Mouse (Mus musculus) kidney, postnatal 36 days (tissue): ENCODE data around the gene Fbxl8.
A peak's percentile ranks its signal among the peaks of the same experiment; 100 is the strongest.
"Not testable (repeated sequence)": the region's sequence is repeated elsewhere in the genome, so short reads cannot be mapped to it uniquely, and the experiment has no call there.

Experiments
- DNase-seq, 2 experiments: peaks; one replicate each; pipeline ENCODE4 v3.0.0; 2021 to 2022; ENCODE audit warnings: mixed read lengths in 2 of 2

The Fbxl8 gene

DNA sequence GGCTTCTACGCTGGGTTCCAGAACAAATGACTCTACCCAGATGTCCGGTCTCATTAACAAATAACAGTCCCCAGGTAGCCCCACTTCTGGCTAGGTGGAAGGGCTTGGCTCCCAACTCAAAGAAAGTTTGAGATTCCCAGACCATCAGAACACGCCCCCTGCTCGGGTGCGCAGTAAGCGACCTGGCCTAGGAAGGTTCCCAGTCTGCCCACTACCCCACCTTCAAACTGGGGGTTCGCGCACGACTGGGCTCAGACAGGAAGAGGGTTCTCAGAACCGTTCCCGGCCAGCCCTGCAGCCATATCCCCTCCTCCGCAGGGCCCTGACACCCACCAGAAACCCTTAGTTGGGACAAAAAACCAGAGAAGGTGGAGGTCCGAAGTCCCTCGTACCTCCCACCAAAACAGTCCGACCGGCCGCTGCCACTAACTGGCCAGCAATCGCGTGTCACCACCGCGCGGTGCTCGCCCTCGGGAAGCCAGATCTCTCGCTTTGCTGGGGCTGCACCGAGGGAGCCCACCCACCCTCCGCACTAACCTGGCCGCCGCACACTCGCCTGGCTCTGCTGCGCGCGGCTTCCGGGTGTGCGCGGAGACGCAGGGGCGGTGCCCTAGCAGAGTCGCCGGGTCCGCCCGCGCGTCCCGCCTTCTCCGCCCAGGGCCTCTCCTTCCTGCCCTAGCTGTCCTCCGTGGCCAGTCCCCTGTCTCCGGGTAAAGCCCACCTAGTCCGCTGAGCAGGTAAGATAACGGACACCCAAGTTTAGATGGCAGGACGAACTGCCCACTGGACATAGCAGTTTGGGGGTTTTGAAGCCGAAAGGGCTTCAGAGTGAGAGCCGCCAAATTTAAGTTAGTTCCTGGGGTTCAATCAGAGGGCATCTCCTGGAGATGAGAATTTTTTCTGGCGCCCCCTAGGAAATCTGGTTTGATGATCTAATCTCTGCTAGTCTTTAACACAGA is at the start of gene Fbxl8, which contains the start of gene Tradd:
Fbxl8 (plus strand) TSS at position 625 of the 959 bp plus-strand sequence.
Tradd (minus strand) TSS at position 586 of the 959 bp plus-strand sequence.
- DNase-seq, result peak; percentile 80 to 91

DNA sequence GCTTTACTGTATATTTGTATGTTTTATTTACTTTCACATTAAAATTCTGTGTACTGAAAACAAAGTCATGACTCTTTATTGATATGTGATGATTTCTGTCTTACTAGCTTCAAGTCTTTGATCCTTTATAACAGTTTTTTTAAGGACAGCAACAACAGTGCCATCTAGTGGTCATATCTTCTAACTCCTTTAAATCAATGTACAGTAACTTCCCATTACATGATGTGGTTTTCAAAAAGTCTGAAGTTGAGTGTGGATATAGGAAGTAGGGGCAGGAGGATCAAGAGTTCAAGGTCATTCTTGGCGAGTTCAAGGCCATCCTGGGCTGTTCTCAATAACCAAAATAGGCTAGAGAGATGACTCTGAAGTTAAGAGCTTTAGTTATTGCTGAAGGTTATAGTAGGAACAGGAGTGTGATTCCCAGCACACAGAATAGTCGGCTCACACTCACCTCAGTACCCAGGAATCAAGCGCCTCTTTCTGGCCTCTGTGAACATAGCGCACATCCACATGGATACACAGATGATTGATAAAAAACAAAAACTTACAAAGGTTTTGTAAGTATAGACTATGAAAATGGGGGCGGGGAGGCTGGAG is 46.4 kb upstream of the Fbxl8 start:
- peak; percentile 8 to 55 for DNase-seq

DNA sequence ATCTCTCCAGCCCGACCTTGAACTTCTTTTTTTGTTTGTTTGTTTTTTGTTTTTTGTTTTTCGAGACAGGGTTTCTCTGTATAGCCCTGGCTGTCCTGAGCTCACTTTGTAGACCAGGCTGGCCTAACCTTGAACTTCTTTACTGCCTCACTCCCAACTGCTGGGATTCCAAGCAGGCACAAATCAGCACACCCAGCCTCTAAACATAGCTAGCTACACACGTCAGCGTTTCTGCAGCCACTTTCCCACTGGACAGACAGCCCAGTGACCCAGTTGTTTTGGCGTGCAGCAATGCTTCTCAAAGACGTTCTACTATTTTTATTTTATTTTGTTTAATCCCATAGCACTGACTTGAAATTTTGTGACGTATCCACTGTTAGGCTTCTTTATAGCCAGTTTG is 40.6 kb upstream of the Fbxl8 start:
- no peak for DNase-seq

DNA sequence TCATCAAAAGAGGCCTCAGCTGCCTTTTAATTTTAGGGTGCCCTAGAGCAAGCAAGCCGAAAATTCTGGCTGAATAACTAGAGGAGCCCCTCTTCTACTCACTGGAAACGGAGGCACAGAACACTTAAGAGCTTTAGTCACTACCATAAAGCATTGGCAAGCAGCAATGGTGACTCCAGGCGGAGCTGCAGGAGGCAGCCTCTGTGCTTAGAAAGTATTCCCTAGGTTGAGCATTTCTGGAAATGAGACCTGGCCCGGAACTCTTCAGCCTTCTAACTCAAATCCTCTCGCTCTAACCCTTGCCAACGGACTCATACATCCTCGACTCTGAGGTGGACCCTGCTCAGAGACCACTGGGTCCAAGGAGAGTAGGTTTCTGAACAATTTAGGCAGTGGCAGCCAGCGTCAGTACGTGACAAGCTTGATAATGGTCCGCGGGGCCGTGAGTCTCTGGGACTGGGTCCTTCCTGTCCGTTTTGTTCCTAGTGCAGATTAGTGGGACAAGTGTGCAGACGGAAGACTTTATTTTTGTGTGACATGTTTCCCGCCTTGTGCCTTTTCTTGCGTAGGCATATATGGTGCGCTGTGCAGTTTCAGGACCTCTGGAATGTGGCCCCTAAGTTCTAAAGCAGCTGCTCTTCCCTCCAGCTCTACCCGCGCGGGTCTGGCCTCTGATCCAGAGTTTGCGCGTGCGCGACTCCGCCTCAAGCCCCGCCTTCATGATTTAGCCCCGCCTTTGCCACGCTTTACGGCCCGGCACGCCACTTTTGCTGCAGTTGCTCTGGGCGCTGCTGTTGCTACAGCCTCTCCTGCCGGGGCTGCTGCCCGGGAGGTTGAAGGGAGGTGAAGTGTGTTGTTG is 39.8 kb upstream of the Fbxl8 start, which contains the start of gene D230025D16Rik:
D230025D16Rik (plus strand) TSS at position 733 of the 859 bp plus-strand sequence.
- DNase-seq, result peak; percentile 95 to 98

DNA sequence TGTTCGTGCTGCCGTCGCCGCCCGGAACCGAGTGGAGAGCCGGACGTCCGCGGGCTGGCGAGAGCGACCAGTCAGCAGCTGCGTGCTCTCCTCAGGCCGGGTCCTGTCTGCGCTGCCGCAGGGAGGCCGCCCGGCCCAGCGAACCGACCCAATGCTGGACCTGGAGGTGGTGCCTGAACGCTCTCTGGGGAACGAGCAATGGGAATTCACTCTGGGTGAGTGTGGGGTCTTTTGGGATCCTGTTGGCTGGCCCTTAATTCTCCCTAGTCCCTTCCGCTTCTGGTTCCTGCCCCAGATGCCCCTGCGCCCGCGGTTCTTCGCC is 39.2 kb upstream of the Fbxl8 start:
- DNase-seq, result no peak

DNA sequence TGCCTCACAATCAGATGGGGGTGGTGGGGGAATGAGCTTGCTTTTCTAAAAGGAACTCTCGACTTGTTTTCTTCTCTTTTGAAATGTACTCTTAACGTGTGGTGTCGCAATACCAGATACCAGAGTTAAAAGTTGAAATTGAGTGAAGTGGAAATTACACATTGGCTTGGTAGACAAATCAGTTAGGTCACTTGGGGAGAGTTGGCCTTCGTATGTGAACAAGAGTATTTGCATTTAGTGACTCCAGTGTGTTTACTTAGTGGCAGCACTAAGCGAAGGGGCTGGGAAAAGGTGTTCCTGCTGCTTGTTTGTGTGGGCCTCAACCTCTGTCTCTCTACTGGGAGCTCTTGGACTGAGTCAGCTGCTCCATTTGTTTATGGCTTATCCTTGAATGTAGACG is 38.5 kb upstream of the Fbxl8 start:
- peak in 1 of 2 experiments; percentile 16 for DNase-seq

GRCm38 (mm10) chr8:105231503-105232320 is 32.7 kb upstream of the Fbxl8 start:
- no peak for DNase-seq

DNA sequence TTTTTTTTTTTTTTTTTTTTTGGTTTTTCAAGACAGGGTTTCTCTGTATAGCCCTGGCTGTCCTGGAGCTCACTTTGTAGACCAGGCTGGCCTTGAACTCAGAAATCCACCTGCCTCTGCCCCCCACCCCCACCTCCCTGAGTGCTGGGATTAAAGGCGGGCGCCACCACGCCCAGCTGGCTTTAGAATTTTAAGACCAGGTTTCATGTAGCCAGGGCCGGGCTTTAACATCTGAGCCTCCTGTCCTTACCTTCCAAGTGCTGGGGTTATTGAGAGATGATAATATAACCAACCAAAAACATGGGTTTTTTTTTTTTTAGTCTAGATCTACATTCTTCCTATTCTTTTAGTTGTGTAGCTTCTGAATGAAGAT is 32.1 kb upstream of the Fbxl8 start:
- DNase-seq, result not testable (repeated sequence)

DNA sequence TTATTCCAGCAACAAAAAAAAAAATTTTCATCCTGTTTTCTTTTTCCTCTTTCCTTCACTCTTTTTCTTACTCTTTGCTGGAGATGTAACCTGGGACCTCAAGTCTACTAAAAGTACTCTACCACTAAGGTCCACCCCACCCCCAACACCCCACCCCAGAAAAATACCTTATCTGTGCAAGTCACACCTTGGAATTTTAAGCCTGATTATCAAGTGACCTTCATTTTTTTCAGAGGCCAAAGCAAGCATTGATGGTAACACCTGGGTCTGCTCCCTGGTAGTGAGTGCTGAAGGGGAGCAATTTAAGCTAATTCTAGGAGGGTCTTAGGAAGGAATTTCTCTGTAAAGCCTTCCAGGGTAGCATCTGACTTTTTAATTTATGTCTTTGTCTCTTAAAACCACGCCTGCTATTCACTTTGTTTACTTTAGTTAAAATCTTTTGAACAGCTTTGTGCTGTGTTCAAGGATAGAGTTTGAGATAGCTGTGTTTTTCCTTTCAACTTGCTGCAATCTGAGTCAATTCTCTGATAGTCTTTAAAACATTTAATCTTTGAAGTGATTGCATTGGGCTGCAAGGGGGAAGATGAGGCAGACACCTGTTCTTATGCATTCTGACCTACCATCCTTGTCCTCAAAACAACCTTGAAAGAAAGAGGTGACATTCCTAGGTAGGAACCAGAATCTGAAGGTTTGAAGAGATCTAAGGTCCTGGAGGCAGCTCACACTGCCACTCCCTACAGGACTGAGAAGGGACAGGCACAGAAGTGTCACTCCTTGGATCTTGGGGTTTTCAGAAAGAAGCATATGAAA is 31.1 kb upstream of the Fbxl8 start:
- no peak for DNase-seq

DNA sequence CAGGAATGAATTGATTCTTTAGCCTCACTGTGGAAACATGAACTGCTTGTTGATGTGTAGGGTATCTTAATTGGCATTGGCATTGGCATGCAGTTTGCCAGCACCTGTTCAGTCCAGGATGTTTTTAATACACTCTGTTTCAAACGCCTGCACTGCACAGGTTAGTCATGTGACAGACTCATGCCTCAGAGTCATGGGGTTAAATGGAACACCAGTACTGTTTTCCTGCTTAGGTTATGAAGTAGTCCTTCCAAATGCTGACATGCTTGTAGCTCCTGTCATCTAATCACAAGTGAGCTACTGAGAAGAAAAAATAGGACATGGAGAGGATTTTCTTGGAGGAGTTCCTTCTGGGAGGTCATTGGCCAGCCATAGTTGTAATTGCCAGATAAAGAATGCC is 29.2 kb upstream of the Fbxl8 start:
- peak; percentile 34 to 49 for DNase-seq

GRCm38 (mm10) chr8:105237442-105238142 is 26.9 kb upstream of the Fbxl8 start:
- DNase-seq, result no peak

DNA sequence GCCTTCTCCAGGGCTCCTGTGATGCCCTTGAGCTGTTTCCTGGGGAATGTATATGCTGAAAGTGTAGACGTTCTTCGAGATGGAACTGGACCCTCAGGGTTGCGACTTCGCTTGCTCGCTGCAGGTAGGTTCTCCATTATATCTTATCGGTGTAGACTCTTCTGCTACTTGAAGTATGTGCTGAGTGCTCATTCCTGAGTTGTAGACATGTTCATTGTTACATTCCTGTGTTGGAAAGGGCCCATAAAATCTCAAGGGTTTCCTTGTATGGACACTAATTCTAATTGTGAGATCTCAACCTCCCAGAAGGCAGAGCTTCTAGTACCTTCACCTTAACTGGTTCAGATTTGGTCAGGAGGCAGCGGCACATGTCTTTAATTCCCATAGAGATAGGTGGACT is 23.4 kb upstream of the Fbxl8 start:
- DNase-seq, result no peak

- no peak for DNase-seq
Measured at GRCm38 (mm10) chr8:105251954-105252353, 12.5 kb upstream of the Fbxl8 start.

DNA sequence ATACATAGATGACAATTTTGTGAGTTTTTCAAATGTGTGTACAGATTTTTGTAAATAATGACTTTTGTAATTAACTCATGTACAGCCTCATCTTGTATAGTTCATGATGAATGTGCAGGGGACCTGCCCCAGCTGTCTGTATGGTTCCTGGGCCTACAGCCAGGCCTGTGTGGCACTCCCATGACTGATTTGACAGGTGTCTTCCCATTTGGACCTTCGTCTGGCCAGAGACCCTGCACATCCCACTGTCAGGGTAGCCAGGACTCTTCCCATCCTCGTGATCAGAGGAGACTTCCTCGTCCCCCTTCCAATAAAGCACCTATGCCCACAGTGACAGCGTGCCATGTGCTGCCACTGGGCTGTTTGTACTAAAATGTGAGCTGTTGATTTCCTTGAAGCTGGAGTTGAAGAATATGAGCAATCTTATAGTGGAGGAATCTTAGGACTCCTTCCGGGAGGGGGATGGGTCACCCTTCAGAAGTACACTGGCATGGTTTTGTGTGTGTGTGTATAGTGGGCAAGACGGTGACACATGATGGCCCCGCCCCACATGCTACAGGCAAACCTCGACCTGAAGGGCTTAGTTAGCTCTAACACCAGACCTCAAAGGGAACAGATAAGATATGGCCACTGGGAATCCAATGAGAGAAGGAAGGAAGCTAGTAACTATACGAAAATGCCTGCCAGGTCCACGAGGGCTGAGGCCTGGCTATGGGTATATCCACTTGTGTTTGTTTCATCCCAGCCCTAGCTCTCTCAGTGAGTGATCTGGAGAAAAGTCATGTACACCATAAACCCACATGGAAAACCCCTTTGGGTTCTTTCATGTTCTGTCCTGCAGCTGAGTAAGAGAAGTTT is 11.5 kb upstream of the Fbxl8 start:
- no peak for DNase-seq

DNA sequence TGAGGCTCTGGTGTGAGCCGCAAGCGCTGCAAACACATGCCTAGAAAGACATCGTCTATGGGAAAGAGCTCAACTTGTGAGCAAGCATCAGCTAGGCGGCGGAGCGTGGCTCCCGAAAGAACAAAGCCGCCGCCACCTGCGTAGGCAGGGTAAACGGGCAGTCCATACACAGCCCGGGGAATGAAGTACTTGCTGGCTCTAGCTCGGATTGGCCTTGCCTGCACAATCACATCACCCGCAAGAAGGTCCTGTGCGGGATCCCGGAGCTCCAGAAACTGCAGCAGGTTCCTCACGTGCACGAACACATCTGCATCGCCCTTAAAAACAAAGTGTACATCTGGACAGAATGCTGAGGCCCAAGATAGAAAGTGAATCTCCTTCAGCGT is 10.7 kb upstream of the Fbxl8 start:
- no peak for DNase-seq

DNA sequence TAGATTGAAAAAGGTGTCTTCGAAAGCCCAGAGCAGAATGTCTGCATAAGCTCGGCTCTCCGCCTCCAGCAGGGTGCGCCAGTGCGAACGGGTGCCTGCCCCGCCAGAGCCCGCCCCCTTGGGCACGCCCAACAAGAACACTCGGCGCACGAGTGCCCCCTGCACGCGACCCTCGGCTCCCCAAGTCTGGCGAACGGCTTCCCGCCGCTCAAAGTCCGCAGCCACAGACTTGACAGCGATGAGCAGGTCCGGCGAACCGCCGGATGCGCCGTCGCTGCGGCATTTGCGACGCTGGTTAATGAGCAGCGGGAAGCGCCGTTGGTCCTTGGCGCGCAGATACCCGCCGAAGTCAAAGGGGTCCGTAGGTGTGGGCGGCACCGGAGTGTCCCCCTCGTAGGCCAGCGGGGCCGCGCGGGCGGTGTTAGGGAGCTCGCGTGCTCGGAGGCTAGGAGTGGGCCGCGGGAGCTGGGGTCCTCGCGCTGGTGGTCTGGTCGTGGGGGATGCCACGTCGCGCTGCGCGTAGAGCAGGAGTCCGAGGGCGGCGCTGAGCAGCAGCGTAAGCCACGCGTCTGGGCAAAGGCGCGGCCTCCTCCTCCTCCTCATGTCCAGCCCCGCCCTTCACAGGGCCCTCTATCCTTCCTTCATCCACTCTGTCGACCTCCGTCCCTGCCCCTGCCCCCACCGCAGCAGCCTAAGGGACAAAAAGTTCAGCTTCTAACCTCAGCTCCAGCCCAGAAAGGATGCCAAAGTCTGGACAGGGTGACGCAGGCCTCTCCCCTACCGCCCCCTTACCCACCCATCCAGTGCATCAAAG is 10.1 kb upstream of the Fbxl8 start:
- DNase-seq, result peak; percentile 89 to 97

GRCm38 (mm10) chr8:105254966-105255350 is 9.5 kb upstream of the Fbxl8 start, which contains the start of gene B3gnt9:
TSS of gene B3gnt9 (minus strand) at chr8:105255153.
- peak; percentile 45 to 55 for DNase-seq

DNA sequence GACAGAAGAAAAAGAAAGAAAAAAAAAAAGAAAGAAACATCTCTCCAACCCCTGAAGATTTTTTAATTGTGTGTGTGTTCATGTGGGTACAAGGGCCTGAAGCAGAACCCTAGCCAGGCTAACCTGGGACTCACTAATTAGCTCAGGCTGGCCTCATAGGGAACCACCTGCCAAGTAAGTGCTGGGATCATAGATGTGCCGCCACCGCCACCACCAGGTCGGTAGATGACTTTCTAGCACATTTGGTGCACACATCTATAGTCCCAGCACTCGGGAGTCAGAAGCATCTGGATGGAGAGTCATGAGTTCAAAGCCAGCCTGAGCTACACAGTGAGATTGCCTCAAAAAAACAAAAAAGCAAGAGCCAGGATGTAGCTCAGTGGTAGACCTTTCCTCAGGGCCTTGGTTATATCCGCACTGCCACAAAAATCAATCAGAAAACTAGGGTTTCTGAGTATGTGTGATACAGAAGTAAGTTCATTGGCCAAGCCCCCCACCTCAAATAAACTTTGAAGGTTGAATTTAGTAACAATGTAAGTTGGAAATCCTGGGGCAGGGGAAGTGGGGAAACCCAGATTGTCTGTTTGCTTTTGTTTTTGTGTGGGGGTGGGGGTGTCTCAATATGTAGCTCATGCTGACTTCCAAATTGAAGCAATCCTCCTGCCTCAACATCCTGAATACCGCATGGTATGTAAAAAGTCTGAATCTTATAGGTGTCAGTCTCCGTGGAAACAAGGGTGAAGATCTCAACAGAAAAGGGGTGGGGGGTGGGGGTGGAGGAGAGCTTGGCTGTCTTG is 6.9 kb upstream of the Fbxl8 start:
- DNase-seq, result no peak
